Mouse (Mus musculus): Measurements from ENCODE around the gene Tia1. TPM values are rescaled to one million over a fixed set of nuclear protein-coding genes. Genes with fewer than 3 reads are reported as not detected.

The Tia1 gene
- polyA plus RNA-seq, 1 experiment from 2014 or later = 140 TPM

- Histone ChIP-seq H3K27me3 (replicated peaks) (no peaks in the 10 kb centered on the region), H3K27ac (ENCODE audit: poor library complexity, severe bottlenecking) (no peak overlapping the region), H3K9ac (no peak overlapping the region), H3K4me1 (replicated peaks) (peaks cover 55% of the 10 kb centered on the region), H3K36me3 (no peaks in the 10 kb centered on the region), H3K4me3 (no peak overlapping the region), H3K9me3 (replicated peaks) (no peaks in the 10 kb centered on the region), H3K4me2 (no peak overlapping the region)
- ATAC-seq (ENCODE audit: insufficient number of reproducible peaks, low FRiP score) = no peak
- WGBS = 78% methylated on average over 5 of the region's 5 CpGs
Measured at GRCm38 (mm10) chr6:86481871-86482270, 77.9 kb downstream of the Tia1 start.

Other genes starting within 250 kb of the Tia1 start
- 4.6 and 5.2 TPM in 2 replicates for gene Tgfa, start 209.0 kb upstream of the Tia1 start, polyA plus RNA-seq (2016; fragmentation: Nextera tagmentation; extraction: Ambion mirVana)
- gene Fam136a, start 38.6 kb upstream of the Tia1 start, polyA plus RNA-seq (2016; fragmentation: Nextera tagmentation; extraction: Ambion mirVana) = 95.0 and 102 TPM in 2 replicates
- gene Snrpg, start 32.9 kb upstream of the Tia1 start, polyA plus RNA-seq (2016; fragmentation: Nextera tagmentation; extraction: Ambion mirVana) = 314 and 325 TPM in 2 replicates
- gene Pcyox1, start 7.1 kb upstream of the Tia1 start, polyA plus RNA-seq (2016; fragmentation: Nextera tagmentation; extraction: Ambion mirVana) = 59.4 and 64.7 TPM in 2 replicates
- gene Gm44790, start 22.4 kb downstream of the Tia1 start, polyA plus RNA-seq (2016; fragmentation: Nextera tagmentation; extraction: Ambion mirVana) = 0.45 TPM in 1 of 2 replicates, not detected in the other
- 16.2 and 18.0 TPM in 2 replicates for gene C87436, start 34.2 kb downstream of the Tia1 start, polyA plus RNA-seq (2016; fragmentation: Nextera tagmentation; extraction: Ambion mirVana)
- gene Pcbp1, start 122.1 kb downstream of the Tia1 start, polyA plus RNA-seq (2016; fragmentation: Nextera tagmentation; extraction: Ambion mirVana) = 415 and 416 TPM in 2 replicates
- gene Asprv1, start 223.9 kb downstream of the Tia1 start, polyA plus RNA-seq (2016; fragmentation: Nextera tagmentation; extraction: Ambion mirVana) = 0.10 and 0.12 TPM in 2 replicates

All from heart, embryonic 12.5 days (tissue).